Mouse (Mus musculus) CH12.LX (cell line): ENCODE measurements around the gene Mfsd5. TPM values are rescaled to one million over a fixed set of nuclear protein-coding genes. Genes with fewer than 3 reads are reported as not detected.

Experiments
- DNase-seq: peaks from one replicate; pipeline ENCODE4 v3.0.0-alpha.2; 2013; ENCODE audit errors: extremely low read depth
- H3K27ac ChIP-seq: 2 replicates; pipeline ENCODE4 v1.5.1; 2012; ENCODE audit warnings: low read depth, mild to moderate bottlenecking, control low read depth, moderate library complexity; ENCODE audit not compliant: insufficient read depth
- H3K27me3 ChIP-seq: replicated peaks from 2 replicates; pipeline ENCODE3; 2012; ENCODE audit warnings: inconsistent platforms
- H3K36me3 ChIP-seq, 2 experiments: replicated peaks in 1 of 2; 2 replicates each; pipeline versions ENCODE3 to v1.6.1; 2012; ENCODE audit warnings: inconsistent platforms in 1 of 2, low read length in 1 of 2, mild to moderate bottlenecking in 1 of 2, mixed read lengths in 1 of 2, moderate library complexity in 1 of 2; ENCODE audit not compliant: control insufficient read depth in 1 of 2, insufficient read depth in 1 of 2
- H3K4me1 ChIP-seq, 2 experiments: 2 replicates each; pipeline ENCODE4 v1.6.1; 2012; ENCODE audit warnings: inconsistent platforms in 1 of 2, moderate library complexity in 1 of 2; ENCODE audit not compliant: insufficient read depth in 2 of 2, control insufficient read depth in 1 of 2
- H3K4me2 ChIP-seq: 2 replicates; pipeline ENCODE4 v1.6.1; 2012; ENCODE audit warnings: low read depth, mild to moderate bottlenecking, control low read depth; ENCODE audit not compliant: poor library complexity, insufficient read depth, severe bottlenecking
- H3K4me3 ChIP-seq, 3 experiments: fragments of 150-350 bp in 1 of 3; sonication (generic) in 1 of 3; replicated peaks in 1 of 3; 2 replicates each; pipeline versions ENCODE3 to v1.5.1; 2011 to 2012; ENCODE audit warnings: low read depth in 2 of 3, low read length in 2 of 3, mild to moderate bottlenecking in 2 of 3, moderate library complexity in 2 of 3, control low read depth in 1 of 3, improper control_type of control experiment in 1 of 3, inconsistent platforms in 1 of 3, mixed read lengths in 1 of 3; ENCODE audit not compliant: poor library complexity in 1 of 3
- H3K79me2 ChIP-seq: replicated peaks from 2 replicates; pipeline ENCODE4 v1.6.1; 2012; ENCODE audit warnings: mild to moderate bottlenecking, moderate library complexity; ENCODE audit not compliant: control insufficient read depth, poor library complexity, insufficient read depth, severe bottlenecking; ENCODE audit errors: extremely low read depth
- H3K9ac ChIP-seq: 2 replicates; pipeline ENCODE4 v1.6.1; 2012; ENCODE audit warnings: low read depth, mild to moderate bottlenecking, control low read depth, moderate library complexity; ENCODE audit not compliant: insufficient read depth
- H3K9me3 ChIP-seq: replicated peaks from 2 replicates; pipeline ENCODE3; 2012; ENCODE audit warnings: low read length, inconsistent platforms, mixed read lengths
- BHLHE40 ChIP-seq: IDR thresholded peaks from 2 replicates; pipeline ENCODE4 v1.6.1; 2011; ENCODE audit warnings: mild to moderate bottlenecking, low read depth, low read length, improper control_type of control experiment
- CTCF ChIP-seq, 2 experiments: IDR thresholded peaks in 1 of 2; conservative IDR thresholded peaks in 1 of 2; 2 replicates each; pipeline ENCODE4 v1.5.1; 2011 to 2012; ENCODE audit warnings: low read depth in 2 of 2, low read length in 2 of 2, improper control_type of control experiment in 1 of 2, inconsistent platforms in 1 of 2, mild to moderate bottlenecking in 1 of 2, moderate library complexity in 1 of 2
- HCFC1 ChIP-seq: IDR thresholded peaks from 2 replicates; pipeline ENCODE4 v1.6.1; 2012; ENCODE audit warnings: low read depth, mild to moderate bottlenecking, inconsistent platforms, low read length, improper control_type of control experiment
- JUN ChIP-seq: IDR thresholded peaks from 2 replicates; pipeline ENCODE4 v1.6.1; 2011; ENCODE audit warnings: low read depth, mild to moderate bottlenecking, low read length, improper control_type of control experiment, moderate library complexity; ENCODE audit not compliant: insufficient read depth
- KAT2A ChIP-seq: IDR thresholded peaks from 2 replicates; pipeline ENCODE4 v1.6.1; 2012; ENCODE audit warnings: low read length, improper control_type of control experiment, inconsistent platforms; ENCODE audit not compliant: insufficient replicate concordance
- MXI1 ChIP-seq: IDR thresholded peaks from 2 replicates; pipeline ENCODE4 v1.6.1; 2011; ENCODE audit warnings: mild to moderate bottlenecking, low read depth, low read length, improper control_type of control experiment
- NELFE ChIP-seq: IDR thresholded peaks from 2 replicates; pipeline ENCODE4 v1.6.1; 2011; ENCODE audit warnings: low read depth, low read length, improper control_type of control experiment
- RAD21 ChIP-seq: IDR thresholded peaks from 2 replicates; pipeline ENCODE4 v1.6.1; 2011; ENCODE audit warnings: low read depth, mild to moderate bottlenecking, low read length, improper control_type of control experiment, moderate library complexity
- SMC3 ChIP-seq: IDR thresholded peaks from 2 replicates; pipeline ENCODE4 v1.6.1; 2011; ENCODE audit warnings: low read depth, low read length, improper control_type of control experiment
- ZNF384 ChIP-seq: IDR thresholded peaks from 2 replicates; pipeline ENCODE4 v1.6.1; 2012; ENCODE audit warnings: low read depth, low read length, improper control_type of control experiment, inconsistent platforms
- dilution Hi-C: fragments of 300-500 bp; cut with MboI; formaldehyde crosslinking; loops from 2 replicates; pipeline ENCODE4 v1.14.3; 2020; ENCODE audit warnings: low sequenced_read_pairs; ENCODE audit not compliant: extremely low pct_unique_long_range_greater_than_20kb, extremely low pct_ligation_motif_present
- in situ Hi-C: fragments of 300-500 bp; cut with MboI; formaldehyde crosslinking; loops from 3 replicates; pipeline ENCODE4 v1.14.3; 2019; ENCODE audit warnings: low sequenced_read_pairs, low pct_ligation_motif_present, low pct_unique_long_range_greater_than_20kb, mixed read lengths
- polyA plus RNA-seq: library from polyadenylated mRNA; unstranded; fragments of >175 nt; gene quantifications from 2 replicates; pipeline ENCODE4 v1.2.1, GENCODE M21; 2012; ENCODE audit warnings: low read depth; ENCODE audit not compliant: insufficient read length
- total RNA-seq, 2 experiments: library from RNA; depleted of rRNA; stranded (reverse); fragments of 300-350 nt in 1 of 2; fragments of >200 nt in 1 of 2; gene quantifications; 2 replicates each; pipeline ENCODE4 v1.2.3; 2012 to 2014

Mfsd5 gene
- total and polyA plus RNA-seq, 3 experiments, result 31.1 to 90.6 (median 51.8) TPM

- dilution Hi-C loops, result no loop called here
- no peak overlapping the region for H3K4me2 ChIP-seq
- TF ChIP-seq SMC3 (peak; percentile 39), CTCF (conservative IDR thresholded peaks at IDR 0.05 in 1 of 2, IDR thresholded peaks at IDR 0.05 in 1 of 2; ENCODE audit: low read depth in 2 of 2, low read length in 2 of 2) (peak; percentile 32 to 53; a peak in 3 of 4 replicates), BHLHE40 (no peak), RAD21 (peak; percentile 36), HCFC1 (no peak)
- TF ChIP-seq, all 38 proteins: peak for 3
- Histone ChIP-seq H3K79me2 (no peaks in the 10 kb centered on the region), H3K9me3 (no peaks in the 10 kb centered on the region), H3K4me1 (peaks cover 9 to 19% of the 10 kb centered on the region in 2 experiments; a peak in 3 of 4 replicates), H3K9ac (no peak overlapping the region), H3K27me3 (peaks cover 51% of the 10 kb centered on the region), H3K4me3 (no peak overlapping the region), H3K36me3 (no peaks in the 10 kb centered on the region), H3K27ac (no peak overlapping the region)
- no peak for DNase-seq
- in situ Hi-C loops, result no loop called here
Observed at GRCm38 (mm10) chr15:102265548-102265947, 13.7 kb upstream of the Mfsd5 start.

GRCm38 (mm10) chr15:102270274-102270960 lies 8.8 kb upstream of the Mfsd5 start, which contains the start of gene Gm9918:
Gene Gm9918, plus strand, starts transcription at chr15:102270563.
- H3K4me2 ChIP-seq, result no peak within 1 kb of the TSS
- no peaks in the 10 kb centered on the region for H3K79me2 ChIP-seq
- H3K36me3 ChIP-seq, result no peaks in the 10 kb centered on the region
- no peaks in the 10 kb centered on the region for H3K9me3 ChIP-seq
- peaks cover 46% of the 10 kb centered on the region for H3K27me3 ChIP-seq
- dilution Hi-C loops, result no loop called here
- no peak for TF ChIP-seq NELFE
- no peak for TF ChIP-seq RAD21
- no peak for TF ChIP-seq ZNF384
- no peak for TF ChIP-seq MXI1
- no peak within 1 kb of the TSS for H3K4me3 ChIP-seq
- no peak within 1 kb of the TSS for H3K27ac ChIP-seq
- in situ Hi-C loops, result no loop called here
- H3K9ac ChIP-seq, result no peak within 1 kb of the TSS
- no peak for DNase-seq
- H3K4me1 ChIP-seq, result 0 out of 4 replicates have a peak, but pooled peaks cover 0 to 2% of the 10 kb centered on the region in 2 experiments

DNA sequence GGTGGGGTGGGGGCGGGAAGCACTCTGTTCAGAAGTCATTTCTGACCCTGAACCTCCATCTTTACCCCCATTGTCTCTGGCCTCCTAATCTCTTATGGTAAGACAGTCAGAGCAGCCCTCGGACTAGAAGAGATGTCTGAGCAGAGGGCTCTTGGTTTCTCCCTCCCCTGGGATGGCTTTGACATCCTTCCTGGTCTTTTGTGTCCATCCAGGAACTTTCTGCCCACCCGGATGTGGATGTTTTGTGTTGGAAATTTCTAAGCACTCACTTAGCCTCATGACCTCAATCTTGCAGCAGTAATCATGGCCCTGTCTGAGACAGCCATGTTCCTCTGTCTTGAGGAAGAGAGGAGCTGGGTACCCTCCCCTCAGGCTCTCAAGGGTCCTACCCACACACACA lies 7.8 kb upstream of the Mfsd5 start:
- no peak overlapping the region for H3K9ac ChIP-seq
- H3K4me3 ChIP-seq, result no peak overlapping the region
- in situ Hi-C loops, result no loop called here
- no peak for TF ChIP-seq JUN
- TF ChIP-seq KAT2A, result no peak
- H3K4me1 ChIP-seq, result 0 out of 4 replicates have a peak, but pooled peaks cover 0 to 2% of the 10 kb centered on the region in 2 experiments
- no peak for DNase-seq
- no peaks in the 10 kb centered on the region for H3K9me3 ChIP-seq
- no peaks in the 10 kb centered on the region for H3K79me2 ChIP-seq
- dilution Hi-C loops, result no loop called here
- no peak overlapping the region for H3K27ac ChIP-seq
- peaks cover 43% of the 10 kb centered on the region for H3K27me3 ChIP-seq
- H3K36me3 ChIP-seq, result no peaks in the 10 kb centered on the region
- H3K4me2 ChIP-seq, result no peak overlapping the region
